Mouse (Mus musculus) liver, embryonic 15.5 days (tissue): ENCODE data around the gene Polr1c. TPM values are rescaled to one million over a fixed set of nuclear protein-coding genes. Genes with fewer than 3 reads are reported as not detected.

ENCODE experiments used
- ATAC-seq: fragments of 200-750 bp; cut with Nextera tagmentation; 2 replicates; pipeline ENCODE4 v1.8.0; 2017; ENCODE audit warnings: moderate number of reproducible peaks, mild to moderate bottlenecking, moderate library complexity; ENCODE audit not compliant: insufficient read depth
- H3K27ac ChIP-seq: fragments of 300-500 bp; sonication (generic); replicated peaks from 2 replicates; pipeline ENCODE4 v1.5.1; 2015; ENCODE audit warnings: mild to moderate bottlenecking, inconsistent platforms
- H3K27me3 ChIP-seq: fragments of 300-500 bp; sonication (generic); 2 replicates; pipeline ENCODE4 v1.6.1; 2015; ENCODE audit warnings: mild to moderate bottlenecking, inconsistent platforms
- H3K36me3 ChIP-seq: fragments of 300-500 bp; sonication (generic); replicated peaks from 2 replicates; pipeline ENCODE4 v1.6.1; 2015; ENCODE audit warnings: moderate library complexity, mild to moderate bottlenecking, inconsistent platforms
- H3K4me1 ChIP-seq: fragments of 300-500 bp; sonication (generic); replicated peaks from 2 replicates; pipeline ENCODE4 v1.6.1; 2015; ENCODE audit warnings: inconsistent platforms
- H3K4me2 ChIP-seq: fragments of 300-500 bp; sonication (generic); 2 replicates; pipeline ENCODE4 v1.6.1; 2015; ENCODE audit warnings: moderate library complexity, mild to moderate bottlenecking, inconsistent platforms
- H3K4me3 ChIP-seq: fragments of 300-500 bp; sonication (generic); replicated peaks from 2 replicates; pipeline ENCODE4 v1.5.1; 2015; ENCODE audit warnings: mild to moderate bottlenecking, inconsistent platforms
- H3K9ac ChIP-seq: fragments of 300-500 bp; sonication (generic); 2 replicates; pipeline ENCODE4 v1.6.1; 2015; ENCODE audit warnings: moderate library complexity, mild to moderate bottlenecking, inconsistent platforms
- H3K9me3 ChIP-seq: fragments of 300-500 bp; sonication (generic); replicated peaks from 2 replicates; pipeline ENCODE4 v1.6.1; 2016; ENCODE audit warnings: inconsistent platforms
- whole genome bisulfite sequencing: fragments of 180-500 bp; shearing (Covaris S2); methylation state at CpG from one replicate; pipeline ENCODE4 v1.1.7; 2015; ENCODE audit warnings: mixed read lengths; ENCODE audit not compliant: insufficient replicate concordance; 5-methylcytosine and 5-hydroxymethylcytosine counted together
- polyA plus RNA-seq: library from polyadenylated mRNA; unstranded; fragments of >200 nt; fragmentation: Nextera tagmentation; extraction: Ambion mirVana; gene quantifications from 2 replicates; pipeline ENCODE4 v1.2.1, GENCODE M21; 2015

Gene Polr1c
- polyA plus RNA-seq: 29.0 and 30.6 TPM in 2 replicates

- Histone ChIP-seq H3K9me3 (no peaks in the 10 kb centered on the region), H3K4me1 (peaks cover 34% of the 10 kb centered on the region), H3K9ac (peak within 1 kb of the TSS; percentile 93), H3K4me3 (peak within 1 kb of the TSS; percentile 81), H3K36me3 (peaks cover 76% of the 10 kb centered on the region), H3K4me2 (peak within 1 kb of the TSS; percentile 88), H3K27me3 (no peaks in the 10 kb centered on the region), H3K27ac (peak within 1 kb of the TSS; percentile 81)
- peak; percentile 89 for ATAC-seq
- WGBS: under 1% methylated on average over 53 of the region's 53 CpGs
These were observed at the start of gene Polr1c, which contains the start of gene Yipf3 for GRCm38 (mm10) chr17:46247512-46248188. TSS of gene Polr1c (minus strand) at chr17:46248054. TSS of gene Yipf3 (plus strand) at chr17:46248080.

DNA sequence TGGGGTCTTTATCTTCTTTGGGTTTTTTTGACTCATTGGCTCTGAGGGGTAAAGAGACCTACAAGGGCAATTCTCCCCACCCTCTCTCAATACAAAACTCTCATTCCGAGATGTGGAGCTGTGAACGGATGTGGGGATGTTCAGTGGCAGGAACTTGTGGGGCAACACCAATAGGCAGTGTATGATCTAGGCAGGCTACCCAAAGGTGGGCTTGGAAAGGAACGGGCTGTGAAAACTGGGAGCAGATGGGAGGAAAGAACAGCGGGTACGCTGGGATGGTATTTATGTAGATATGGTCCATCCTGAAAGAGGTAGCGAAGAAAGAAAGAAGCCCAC lies 49.1 kb upstream of the Polr1c start:
- Histone ChIP-seq H3K4me3 (peak overlapping the region; percentile 46; the same call in 1 of the 2 replicates), H3K4me1 (peaks cover 19% of the 10 kb centered on the region), H3K9me3 (no peaks in the 10 kb centered on the region), H3K27me3 (peaks cover 77% of the 10 kb centered on the region), H3K36me3 (no peaks in the 10 kb centered on the region), H3K27ac (no peak overlapping the region), H3K4me2 (peak overlapping the region; percentile 72), H3K9ac (no peak overlapping the region)
- WGBS: 7% methylated on average over 6 of the region's 6 CpGs
- ATAC-seq: no peak

DNA sequence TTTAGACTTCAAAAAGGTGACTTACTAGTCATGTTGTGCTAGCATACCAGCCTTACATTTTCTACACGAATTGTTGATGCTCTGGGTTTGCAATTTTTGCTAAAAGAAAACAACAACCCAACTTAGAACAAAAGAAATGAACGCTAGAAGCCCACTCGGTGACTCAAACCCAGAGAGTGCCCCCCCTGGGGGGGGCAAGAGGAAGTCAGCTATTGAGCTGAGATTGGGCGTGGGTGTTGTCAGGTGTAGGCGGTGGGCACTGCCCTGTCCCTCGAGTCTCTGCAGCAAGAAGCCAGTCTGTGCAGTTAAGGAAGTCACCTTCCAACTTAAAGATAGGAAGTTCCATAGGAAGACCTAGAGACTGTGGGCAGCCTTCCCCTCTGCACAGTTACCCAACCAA lies 48.7 kb upstream of the Polr1c start:
- ATAC-seq: no peak
- H3K4me3 ChIP-seq: no peak overlapping the region
- H3K27me3 ChIP-seq: peaks cover 81% of the 10 kb centered on the region
- peaks cover 19% of the 10 kb centered on the region for H3K4me1 ChIP-seq
- 17% methylated on average over 6 of the region's 6 CpGs for WGBS
- no peak overlapping the region for H3K27ac ChIP-seq
- no peak overlapping the region for H3K4me2 ChIP-seq
- no peak overlapping the region for H3K9ac ChIP-seq
- no peaks in the 10 kb centered on the region for H3K36me3 ChIP-seq
- H3K9me3 ChIP-seq: no peaks in the 10 kb centered on the region

DNA sequence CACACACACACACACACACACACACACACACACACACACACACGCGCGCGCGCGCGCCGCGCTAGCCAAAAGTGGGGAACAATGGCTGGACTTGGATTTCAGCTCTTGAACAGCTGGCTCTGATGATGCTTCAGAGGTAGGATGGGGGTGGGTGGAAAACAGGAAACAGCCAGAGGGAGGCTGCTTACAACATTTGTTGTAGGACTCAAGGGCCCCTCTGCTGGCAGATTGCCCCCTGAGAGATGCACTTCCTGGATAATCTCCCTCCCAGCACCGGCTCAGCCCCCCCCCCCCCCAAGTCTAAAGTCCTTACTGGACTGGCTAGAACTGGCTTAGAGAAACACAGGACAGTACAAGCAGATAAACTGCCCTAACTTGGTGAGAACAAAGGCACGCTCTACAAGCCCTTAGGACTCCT lies 39.8 kb upstream of the Polr1c start:
- no peak overlapping the region for H3K27ac ChIP-seq
- no peaks in the 10 kb centered on the region for H3K9me3 ChIP-seq
- no peak overlapping the region for H3K4me3 ChIP-seq
- no peaks in the 10 kb centered on the region for H3K36me3 ChIP-seq
- H3K4me1 ChIP-seq: peaks cover 5% of the 10 kb centered on the region
- H3K9ac ChIP-seq: no peak overlapping the region
- WGBS: 58% methylated on average over 11 of the region's 11 CpGs
- no peak overlapping the region for H3K4me2 ChIP-seq
- no peak for ATAC-seq
- H3K27me3 ChIP-seq: peaks cover 26% of the 10 kb centered on the region

DNA sequence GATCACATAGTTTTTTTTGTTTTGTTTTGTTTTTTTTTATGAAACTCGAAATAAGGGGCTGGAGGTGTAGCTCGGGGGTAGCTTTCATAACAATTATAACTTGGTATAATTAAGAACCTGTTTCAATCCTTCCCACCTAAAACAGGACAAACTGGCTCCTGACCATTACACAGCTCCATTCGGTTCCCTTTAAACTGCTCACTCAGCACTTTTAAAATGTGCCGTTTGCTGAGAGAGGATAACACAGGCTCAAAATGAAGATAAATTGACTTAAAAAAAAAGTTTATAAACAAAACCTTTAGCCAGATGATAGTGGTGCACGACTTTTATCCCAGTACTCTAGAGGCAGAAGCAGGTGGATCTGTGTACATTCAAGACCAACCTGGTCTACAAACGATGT lies 37.6 kb upstream of the Polr1c start:
- ATAC-seq: no peak
- Histone ChIP-seq H3K27me3 (peaks cover 16% of the 10 kb centered on the region), H3K4me1 (peaks cover 20% of the 10 kb centered on the region), H3K36me3 (peaks cover 5% of the 10 kb centered on the region; the same call in 1 of the 2 replicates), H3K4me2 (no peak overlapping the region), H3K4me3 (no peak overlapping the region), H3K9ac (no peak overlapping the region), H3K9me3 (no peaks in the 10 kb centered on the region), H3K27ac (no peak overlapping the region)
- WGBS: 47% methylated on average over 6 of the region's 6 CpGs

DNA sequence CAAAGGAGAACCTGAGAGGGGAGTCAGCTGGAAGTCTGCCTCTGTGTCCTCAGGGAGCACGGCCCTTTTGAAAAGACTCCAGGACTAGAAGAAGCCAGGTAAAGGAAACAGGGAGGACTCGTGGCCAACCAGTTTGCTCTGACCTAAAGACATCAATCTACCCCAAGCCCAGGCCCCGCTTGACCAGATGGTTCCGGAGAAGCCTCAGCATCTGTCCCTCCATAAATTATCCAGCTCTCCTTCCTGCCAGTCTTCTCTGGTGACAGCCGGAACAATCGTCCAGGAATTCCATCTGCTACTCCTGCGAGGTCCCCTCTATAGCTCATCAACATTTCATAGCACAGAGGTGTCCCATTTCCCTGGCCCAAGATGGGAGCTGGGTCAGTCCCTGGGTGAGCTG lies 36.8 kb upstream of the Polr1c start:
- no peak overlapping the region for H3K4me2 ChIP-seq
- H3K4me3 ChIP-seq: no peak overlapping the region
- peaks cover 12% of the 10 kb centered on the region for H3K36me3 ChIP-seq
- no peaks in the 10 kb centered on the region for H3K9me3 ChIP-seq
- no peak for ATAC-seq
- peaks cover 16% of the 10 kb centered on the region for H3K27me3 ChIP-seq
- no peak overlapping the region for H3K27ac ChIP-seq
- 46% methylated on average over 7 of the region's 7 CpGs for WGBS
- no peak overlapping the region for H3K9ac ChIP-seq
- peaks cover 20% of the 10 kb centered on the region for H3K4me1 ChIP-seq

DNA sequence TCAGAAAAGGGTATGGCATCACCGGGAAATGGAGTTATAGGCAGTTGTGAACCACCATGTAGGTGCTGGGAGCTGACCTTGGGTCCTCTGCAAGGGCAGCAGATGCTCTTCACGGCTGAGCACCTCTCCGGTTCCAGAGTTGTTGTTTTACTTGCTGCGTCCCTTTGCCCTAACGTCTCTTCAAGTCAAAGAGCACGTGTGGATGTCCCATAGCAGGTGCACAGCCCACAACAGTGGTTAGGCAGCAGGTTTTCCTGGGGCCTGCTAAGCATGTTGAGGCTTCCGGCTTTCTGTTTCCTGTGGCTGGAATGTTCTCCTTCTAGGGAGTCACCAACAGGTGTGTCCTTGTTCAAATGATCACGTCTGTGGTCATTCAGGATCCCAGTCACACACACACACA lies 36.1 kb upstream of the Polr1c start:
- H3K4me2 ChIP-seq: no peak overlapping the region
- H3K9ac ChIP-seq: no peak overlapping the region
- H3K4me1 ChIP-seq: peaks cover 20% of the 10 kb centered on the region
- no peak overlapping the region for H3K27ac ChIP-seq
- peaks cover 20% of the 10 kb centered on the region for H3K36me3 ChIP-seq
- H3K9me3 ChIP-seq: no peaks in the 10 kb centered on the region
- WGBS: 65% methylated on average over 8 of the region's 8 CpGs
- H3K27me3 ChIP-seq: peaks cover 9% of the 10 kb centered on the region
- no peak overlapping the region for H3K4me3 ChIP-seq
- no peak for ATAC-seq

DNA sequence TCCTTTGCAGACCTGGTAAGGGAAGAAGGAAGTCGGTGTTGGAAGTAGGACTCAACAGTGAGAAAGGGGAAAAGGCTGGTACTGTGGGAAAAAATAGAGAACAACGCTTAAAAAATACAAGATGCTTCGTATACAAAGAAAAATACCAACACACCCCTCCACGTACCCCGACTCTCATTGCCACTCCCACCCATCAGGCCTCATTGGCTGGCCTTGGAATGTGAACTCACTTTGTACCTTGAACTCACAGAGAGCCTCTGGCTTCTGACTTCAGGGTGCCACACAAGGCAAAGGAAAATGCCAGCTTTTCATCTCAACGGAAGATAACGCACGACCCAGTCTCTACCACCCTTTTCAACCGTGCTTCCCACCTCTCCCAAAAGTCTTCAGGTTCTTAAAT lies 35.3 kb upstream of the Polr1c start:
- Histone ChIP-seq H3K4me1 (peaks cover 20% of the 10 kb centered on the region), H3K27ac (no peak overlapping the region), H3K4me2 (peak overlapping the region; percentile 95), H3K36me3 (peaks cover 27% of the 10 kb centered on the region), H3K27me3 (peaks cover 8% of the 10 kb centered on the region), H3K4me3 (peak overlapping the region; percentile 80), H3K9ac (peak overlapping the region; percentile 30; the same call in 1 of the 2 replicates), H3K9me3 (no peaks in the 10 kb centered on the region)
- ATAC-seq: peak; percentile 20; the same call in 1 of the 2 replicates
- 23% methylated on average over 9 of the region's 9 CpGs for WGBS

GRCm38 (mm10) chr17:46282483-46283123 lies 34.7 kb upstream of the Polr1c start, which contains the start of gene Tjap1:
TSS of gene Tjap1 (minus strand) at chr17:46283026.
- Histone ChIP-seq H3K4me3 (peak within 1 kb of the TSS; percentile 80), H3K9ac (peak within 1 kb of the TSS; percentile 81), H3K9me3 (no peaks in the 10 kb centered on the region), H3K36me3 (peaks cover 30% of the 10 kb centered on the region), H3K4me1 (peaks cover 20% of the 10 kb centered on the region), H3K27me3 (peaks cover 8% of the 10 kb centered on the region), H3K27ac (peak within 1 kb of the TSS; percentile 77), H3K4me2 (peak within 1 kb of the TSS; percentile 95)
- WGBS: under 1% methylated on average over 37 of the region's 37 CpGs
- ATAC-seq: peak; percentile 91

- Histone ChIP-seq H3K4me3 (no peak overlapping the region), H3K27ac (no peak overlapping the region), H3K9ac (no peak overlapping the region), H3K4me1 (peaks cover 20% of the 10 kb centered on the region), H3K4me2 (no peak overlapping the region), H3K9me3 (no peaks in the 10 kb centered on the region), H3K36me3 (peaks cover 45% of the 10 kb centered on the region), H3K27me3 (no peaks in the 10 kb centered on the region)
- no peak for ATAC-seq
- 90% methylated on average over 12 of the region's 12 CpGs for WGBS
These were observed 30.3 kb upstream of the Polr1c start for GRCm38 (mm10) chr17:46278011-46278765.

DNA sequence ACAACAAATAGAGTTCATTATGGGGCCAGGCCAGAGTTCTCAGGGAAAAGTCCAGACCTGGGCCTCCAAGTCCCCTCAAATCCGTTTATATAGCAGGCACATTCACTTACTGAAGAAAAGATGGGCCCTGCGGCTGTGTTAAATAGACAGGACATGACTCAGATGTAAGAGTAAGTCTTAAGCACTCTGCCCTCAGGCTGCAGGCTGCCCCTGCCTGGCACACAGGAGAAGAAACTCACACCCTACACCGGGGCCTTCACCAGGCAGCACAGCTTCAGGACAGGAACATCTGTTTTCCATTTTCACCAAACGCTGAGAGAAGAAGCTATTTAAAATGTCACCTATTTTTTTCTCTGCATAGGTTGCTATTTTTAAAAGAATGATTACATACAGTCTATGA lies 29.7 kb upstream of the Polr1c start:
- no peak for ATAC-seq
- no peak overlapping the region for H3K27ac ChIP-seq
- H3K9ac ChIP-seq: no peak overlapping the region
- no peak overlapping the region for H3K4me3 ChIP-seq
- no peaks in the 10 kb centered on the region for H3K27me3 ChIP-seq
- peaks cover 45% of the 10 kb centered on the region for H3K36me3 ChIP-seq
- H3K4me2 ChIP-seq: no peak overlapping the region
- 74% methylated on average over 4 of the region's 4 CpGs for WGBS
- no peaks in the 10 kb centered on the region for H3K9me3 ChIP-seq
- H3K4me1 ChIP-seq: peaks cover 17% of the 10 kb centered on the region
